Mouse (Mus musculus): ENCODE results near the gene Gm6370.
"Not testable (repeated sequence)": the region's sequence is repeated elsewhere in the genome, so short reads cannot be mapped to it uniquely, and the experiment has no call there.

Gm6370 gene

GRCm38 (mm10) chr5:146491063-146491462, at the start of gene Gm6370:
Gene Gm6370 (plus strand): TSS chr5:146491363.
- DNase-seq, result not testable (repeated sequence)

GRCm38 (mm10) chr5:146442767-146443166, 48.4 kb upstream of the Gm6370 start:
- DNase-seq, result no peak

- DNase-seq, result no peak
Measured at GRCm38 (mm10) chr5:146446633-146447032, 44.5 kb upstream of the Gm6370 start.

- peak; percentile 42 for DNase-seq
Measured at GRCm38 (mm10) chr5:146451592-146452254, 39.4 kb upstream of the Gm6370 start.

GRCm38 (mm10) chr5:146453556-146453955, 37.6 kb upstream of the Gm6370 start:
- DNase-seq, result no peak

- no peak for DNase-seq
Measured at GRCm38 (mm10) chr5:146461612-146462011, 29.6 kb upstream of the Gm6370 start.

- DNase-seq, result no peak
Measured at GRCm38 (mm10) chr5:146466663-146467062, 24.5 kb upstream of the Gm6370 start.

GRCm38 (mm10) chr5:146468311-146468710, 22.9 kb upstream of the Gm6370 start:
- no peak for DNase-seq

GRCm38 (mm10) chr5:146470821-146471220, 20.3 kb upstream of the Gm6370 start:
- DNase-seq, result no peak

- DNase-seq, result no peak
Measured at GRCm38 (mm10) chr5:146471311-146471710, 19.9 kb upstream of the Gm6370 start.

- no peak for DNase-seq
Measured at GRCm38 (mm10) chr5:146471821-146472220, 19.3 kb upstream of the Gm6370 start.

GRCm38 (mm10) chr5:146479564-146479963, 11.6 kb upstream of the Gm6370 start:
- DNase-seq, result peak; percentile 28

GRCm38 (mm10) chr5:146481665-146482064, 9.5 kb upstream of the Gm6370 start, which contains the start of gene Gm6408:
Gene Gm6408 (plus strand): TSS chr5:146481965.
- not testable (repeated sequence) for DNase-seq

- not testable (repeated sequence) for DNase-seq
Measured at GRCm38 (mm10) chr5:146488959-146489358, 2.2 kb upstream of the Gm6370 start.

GRCm38 (mm10) chr5:146502099-146502498, 10.9 kb downstream of the Gm6370 start, which contains the start of gene 4930449I24Rik:
Gene 4930449I24Rik (plus strand): TSS chr5:146502399.
- not testable (repeated sequence) for DNase-seq

- not testable (repeated sequence) for DNase-seq
Measured at GRCm38 (mm10) chr5:146513823-146514222, 22.7 kb downstream of the Gm6370 start, which contains the start of gene Gm3402. Gene Gm3402 (plus strand): TSS chr5:146514123.

- not testable (repeated sequence) for DNase-seq
Measured at GRCm38 (mm10) chr5:146525501-146525900, 34.3 kb downstream of the Gm6370 start, which contains the start of gene Gm3404. Gene Gm3404 (plus strand): TSS chr5:146525801.

- DNase-seq, result not testable (repeated sequence)
Measured at GRCm38 (mm10) chr5:146537347-146537746, 46.2 kb downstream of the Gm6370 start, which contains the start of gene Gm3409. Gene Gm3409 (plus strand): TSS chr5:146537647.
